Mouse (Mus musculus): ENCODE data around the gene Rab27a. TPM values are rescaled to one million over a fixed set of nuclear protein-coding genes. Genes with fewer than 3 reads are reported as not detected.

The Rab27a gene
- total and polyA plus RNA-seq, 3 experiments: 8.8 to 11.2 TPM; not detected in 1

- H3K4me3 ChIP-seq (ENCODE audit: control insufficient read depth in 1 of 2, insufficient read depth in 1 of 2, low read depth in 2 of 2, low read length in 2 of 2): no peak overlapping the region
Measured at GRCm38 (mm10) chr9:73050606-73051005, 6.0 kb downstream of the Rab27a start.

GRCm38 (mm10) chr9:73055441-73055911 is 10.8 kb downstream of the Rab27a start:
- no peak overlapping the region for H3K9ac ChIP-seq (ENCODE audit: control insufficient read depth, low read depth, low read length, poor library complexity, severe bottlenecking)
- peaks cover 0 to 2% of the 10 kb centered on the region in 2 experiments; a peak in 1 of 4 replicates for H3K36me3 ChIP-seq (ENCODE audit: control insufficient read depth in 1 of 2, insufficient read depth in 2 of 2, low read length in 2 of 2)
- H3K27ac ChIP-seq (ENCODE audit: control insufficient read depth, low read depth, low read length): no peak overlapping the region
- H3K4me3 ChIP-seq (ENCODE audit: control insufficient read depth in 1 of 2, insufficient read depth in 1 of 2, low read depth in 2 of 2, low read length in 2 of 2): no peak overlapping the region
- H3K4me1 ChIP-seq (ENCODE audit: control insufficient read depth in 1 of 2, insufficient read depth in 2 of 2, low read length in 2 of 2): 0 out of 4 replicates have a peak, but pooled peaks cover 0 to 5% of the 10 kb centered on the region in 2 experiments
- H3K27me3 ChIP-seq (ENCODE audit: control insufficient read depth in 1 of 2, insufficient read depth in 2 of 2, low read length in 2 of 2): no peaks in the 10 kb centered on the region
- no peak for DNase-seq (ENCODE audit: low read depth, low spot score)
- no peaks in the 10 kb centered on the region for H3K9me3 ChIP-seq (replicated peaks; ENCODE audit: insufficient read depth, low read length)
- peaks cover 2% of the 10 kb centered on the region; the same call in 1 of the 2 replicates for H3K79me2 ChIP-seq (ENCODE audit: control insufficient read depth, insufficient read depth, low read length, poor library complexity)
- TF ChIP-seq GABPA (IDR thresholded peaks at IDR 0.05; ENCODE audit: low read depth, low read length) (no peak), BHLHE40 (IDR thresholded peaks at IDR 0.05; ENCODE audit: borderline replicate concordance, low read depth, low read length) (no peak), RAD21 (IDR thresholded peaks at IDR 0.05; ENCODE audit: low read depth, low read length) (no peak), MYB (IDR thresholded peaks at IDR 0.05; ENCODE audit: low read depth, low read length) (no peak), JUND (IDR thresholded peaks at IDR 0.05; ENCODE audit: low read depth, low read length) (no peak), EP300 (IDR thresholded peaks at IDR 0.05; ENCODE audit: low read depth in 1 of 2, low read length in 2 of 2) (no peak), E2F4 (IDR thresholded peaks at IDR 0.05; ENCODE audit: borderline replicate concordance, low read depth, low read length) (no peak), MAZ (IDR thresholded peaks at IDR 0.05; ENCODE audit: low read depth, low read length) (no peak), POLR2AphosphoS2 (IDR thresholded peaks at IDR 0.05; ENCODE audit: low read length) (no peak), MAFK (IDR thresholded peaks at IDR 0.05; ENCODE audit: borderline replicate concordance, low read depth, low read length) (no peak), ZKSCAN1 (IDR thresholded peaks at IDR 0.05; ENCODE audit: low read depth, low read length) (no peak), ETS1 (IDR thresholded peaks at IDR 0.05; ENCODE audit: low read depth, low read length) (no peak), MXI1 (IDR thresholded peaks at IDR 0.05; ENCODE audit: low read depth, low read length) (no peak), NRF1 (IDR thresholded peaks at IDR 0.05; ENCODE audit: insufficient read depth, low read depth, low read length, poor library complexity, severe bottlenecking) (no peak), ZNF384 (IDR thresholded peaks at IDR 0.05; ENCODE audit: low read depth, low read length) (no peak), TCF12 (IDR thresholded peaks at IDR 0.05; ENCODE audit: low read depth, low read length) (no peak), CHD2 (IDR thresholded peaks at IDR 0.05; ENCODE audit: low read length) (no peak), ZMIZ1 (IDR thresholded peaks at IDR 0.05; ENCODE audit: low read depth, low read length) (no peak), USF1 (IDR thresholded peaks at IDR 0.05; ENCODE audit: low read depth, low read length) (no peak)

More at GRCm38 (mm10) chr9:73050606-73051005, 6.0 kb downstream of the Rab27a start:
- no peak overlapping the region for H3K9ac ChIP-seq (ENCODE audit: control insufficient read depth, low read depth, low read length, poor library complexity, severe bottlenecking)
- DNase-seq (ENCODE audit: low read depth, low spot score): no peak
- H3K9me3 ChIP-seq (replicated peaks; ENCODE audit: insufficient read depth, low read length): no peaks in the 10 kb centered on the region
- H3K27ac ChIP-seq (ENCODE audit: control insufficient read depth, low read depth, low read length): no peak overlapping the region
- H3K36me3 ChIP-seq (ENCODE audit: control insufficient read depth in 1 of 2, insufficient read depth in 2 of 2, low read length in 2 of 2): peaks cover 0 to 22% of the 10 kb centered on the region in 2 experiments; a peak in 2 of 4 replicates
- no peaks in the 10 kb centered on the region for H3K27me3 ChIP-seq (ENCODE audit: control insufficient read depth in 1 of 2, insufficient read depth in 2 of 2, low read length in 2 of 2)
- H3K4me1 ChIP-seq (ENCODE audit: control insufficient read depth in 1 of 2, insufficient read depth in 2 of 2, low read length in 2 of 2): peaks cover 13 to 31% of the 10 kb centered on the region in 2 experiments
- no peak for TF ChIP-seq EP300 (IDR thresholded peaks at IDR 0.05; ENCODE audit: low read depth in 1 of 2, low read length in 2 of 2)
- no peak for TF ChIP-seq ETS1 (IDR thresholded peaks at IDR 0.05; ENCODE audit: low read depth, low read length)
- no peak for TF ChIP-seq SMC3 (IDR thresholded peaks at IDR 0.05; ENCODE audit: low read depth, low read length)
- TF ChIP-seq ELF1 (IDR thresholded peaks at IDR 0.05; ENCODE audit: low read depth, low read length): no peak
- TF ChIP-seq TBP (IDR thresholded peaks at IDR 0.05; ENCODE audit: low read depth, low read length): no peak
- no peak for TF ChIP-seq MEF2A (IDR thresholded peaks at IDR 0.05; ENCODE audit: extremely low read depth, insufficient replicate concordance, low read depth, low read length, poor library complexity, severe bottlenecking)
- no peak for TF ChIP-seq E2F4 (IDR thresholded peaks at IDR 0.05; ENCODE audit: borderline replicate concordance, low read depth, low read length)
- no peak for TF ChIP-seq UBTF (IDR thresholded peaks at IDR 0.05; ENCODE audit: borderline replicate concordance, insufficient read depth, low read depth, low read length)
- no peak for TF ChIP-seq RCOR1 (IDR thresholded peaks at IDR 0.05; ENCODE audit: low read depth, low read length)
- TF ChIP-seq GATA1 (IDR thresholded peaks at IDR 0.05; ENCODE audit: low read depth, low read length): no peak
- TF ChIP-seq GABPA (IDR thresholded peaks at IDR 0.05; ENCODE audit: low read depth, low read length): no peak
- TF ChIP-seq USF2 (IDR thresholded peaks at IDR 0.05; ENCODE audit: borderline replicate concordance in 1 of 2, insufficient read depth in 1 of 2, low read depth in 1 of 2, low read length in 2 of 2): no peak
- no peak for TF ChIP-seq SIN3A (IDR thresholded peaks at IDR 0.05; ENCODE audit: low read length)
- no peak for TF ChIP-seq MYB (IDR thresholded peaks at IDR 0.05; ENCODE audit: low read depth, low read length)
- no peak for TF ChIP-seq ZKSCAN1 (IDR thresholded peaks at IDR 0.05; ENCODE audit: low read depth, low read length)
- TF ChIP-seq MXI1 (IDR thresholded peaks at IDR 0.05; ENCODE audit: low read depth, low read length): no peak
- no peak for TF ChIP-seq CTCF (IDR thresholded peaks at IDR 0.05 in 2 of 3, conservative IDR thresholded peaks at IDR 0.05 in 1 of 3; ENCODE audit: control insufficient read depth in 1 of 3, insufficient read depth in 1 of 3, low read depth in 2 of 3, low read length in 3 of 3, poor library complexity in 1 of 3, severe bottlenecking in 1 of 3)
- peaks cover 2% of the 10 kb centered on the region; the same call in 1 of the 2 replicates for H3K79me2 ChIP-seq (ENCODE audit: control insufficient read depth, insufficient read depth, low read length, poor library complexity)
